Mouse (Mus musculus) liver, embryonic 11.5 days (tissue): ENCODE data around the gene Clec4a3. TPM values are rescaled to one million over a fixed set of nuclear protein-coding genes. Genes with fewer than 3 reads are reported as not detected.

Experiments used
- ATAC-seq: fragments of 200-750 bp; cut with Nextera tagmentation; replicated peaks from 2 replicates; pipeline ENCODE4 v1.8.0; 2017; ENCODE audit warnings: moderate number of reproducible peaks, mild to moderate bottlenecking, moderate TSS enrichment, moderate library complexity; ENCODE audit not compliant: low FRiP score
- DNase-seq: peaks from one replicate; pipeline ENCODE4 v3.0.0-alpha.2; 2017; ENCODE audit warnings: low spot score
- H3K27ac ChIP-seq: fragments of 300-500 bp; sonication (generic); 2 replicates; pipeline ENCODE4 v1.5.1; 2014; ENCODE audit warnings: mild to moderate bottlenecking, low read depth, low read length, control low read depth
- H3K27me3 ChIP-seq: fragments of 300-500 bp; sonication (generic); replicated peaks from 2 replicates; pipeline ENCODE4 v1.6.1; 2014; ENCODE audit warnings: low read length, mixed read lengths; ENCODE audit not compliant: control insufficient read depth, insufficient read depth
- H3K36me3 ChIP-seq: fragments of 300-500 bp; sonication (generic); 2 replicates; pipeline ENCODE4 v1.6.1; 2014; ENCODE audit warnings: mild to moderate bottlenecking, low read length, moderate library complexity, mixed read lengths; ENCODE audit not compliant: control insufficient read depth, insufficient read depth
- H3K4me1 ChIP-seq: fragments of 300-500 bp; sonication (generic); replicated peaks from 2 replicates; pipeline ENCODE4 v1.6.1; 2014; ENCODE audit warnings: low read length, mixed read lengths; ENCODE audit not compliant: control insufficient read depth, insufficient read depth
- H3K4me2 ChIP-seq: fragments of 300-500 bp; sonication (generic); 2 replicates; pipeline ENCODE4 v1.6.1; 2014; ENCODE audit warnings: mild to moderate bottlenecking, control low read depth, moderate library complexity
- H3K4me3 ChIP-seq: fragments of 300-500 bp; sonication (generic); 2 replicates; pipeline ENCODE4 v1.5.1; 2014; ENCODE audit warnings: low read depth, low read length, control low read depth
- H3K9ac ChIP-seq: fragments of 300-500 bp; sonication (generic); 2 replicates; pipeline ENCODE4 v1.6.1; 2014; ENCODE audit warnings: low read depth, low read length, control low read depth
- H3K9me3 ChIP-seq: fragments of 300-500 bp; sonication (generic); 2 replicates; pipeline ENCODE4 v1.6.1; 2016; ENCODE audit warnings: low read length, inconsistent platforms, mixed read lengths; ENCODE audit not compliant: control insufficient read depth
- WGBS: fragments of 180-500 bp; shearing (Covaris S2); extraction: QIAGEN DNeasy Blood & Tissue Kit; methylation state at CpG from one replicate; pipeline ENCODE4 v1.1.7; 2014; 5-methylcytosine and 5-hydroxymethylcytosine counted together
- polyA plus RNA-seq: library from polyadenylated mRNA; unstranded; fragments of >200 nt; fragmentation: Nextera tagmentation; extraction: Ambion mirVana; gene quantifications from 2 replicates; pipeline ENCODE4 v1.2.1, GENCODE M21; 2014

Gene Clec4a3
- 1.9 and 2.6 TPM in 2 replicates for polyA plus RNA-seq

DNA sequence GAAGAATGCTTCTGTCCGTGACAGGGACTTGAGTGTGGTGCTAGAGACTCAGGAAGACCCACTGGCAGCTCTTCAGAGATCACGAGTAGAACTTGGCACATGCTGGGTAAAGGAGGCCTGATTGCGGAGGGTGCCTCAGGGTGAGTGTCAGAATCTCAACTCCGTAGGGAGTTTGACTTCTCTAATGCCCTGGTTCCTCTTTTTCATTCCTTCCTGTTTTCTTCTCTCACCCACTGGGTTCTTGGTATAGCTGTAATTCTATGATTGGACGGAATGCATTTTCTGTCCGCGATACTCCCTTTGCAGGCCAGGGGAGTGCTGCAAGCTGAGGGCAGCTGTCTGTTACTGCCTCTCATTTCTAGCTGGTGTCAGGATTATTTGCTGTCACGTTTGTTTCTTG lies at the start of gene Clec4a3:
TSS of gene Clec4a3 (plus strand) at position 115 of the 400 bp plus-strand sequence.
- H3K4me2 ChIP-seq: no peak within 1 kb of the TSS
- peak; percentile 20; the same call in 1 of the 2 replicates for ATAC-seq
- 73% methylated on average over 8 of the region's 8 CpGs for WGBS
- H3K27ac ChIP-seq: no peak within 1 kb of the TSS
- H3K4me3 ChIP-seq: no peak within 1 kb of the TSS
- H3K9ac ChIP-seq: no peak within 1 kb of the TSS
- no peak for DNase-seq
- H3K4me1 ChIP-seq: no peaks in the 10 kb centered on the region
- no peaks in the 10 kb centered on the region for H3K27me3 ChIP-seq
- H3K9me3 ChIP-seq: no peaks in the 10 kb centered on the region; the same call in 1 of the 2 replicates
- H3K36me3 ChIP-seq: no peaks in the 10 kb centered on the region

DNA sequence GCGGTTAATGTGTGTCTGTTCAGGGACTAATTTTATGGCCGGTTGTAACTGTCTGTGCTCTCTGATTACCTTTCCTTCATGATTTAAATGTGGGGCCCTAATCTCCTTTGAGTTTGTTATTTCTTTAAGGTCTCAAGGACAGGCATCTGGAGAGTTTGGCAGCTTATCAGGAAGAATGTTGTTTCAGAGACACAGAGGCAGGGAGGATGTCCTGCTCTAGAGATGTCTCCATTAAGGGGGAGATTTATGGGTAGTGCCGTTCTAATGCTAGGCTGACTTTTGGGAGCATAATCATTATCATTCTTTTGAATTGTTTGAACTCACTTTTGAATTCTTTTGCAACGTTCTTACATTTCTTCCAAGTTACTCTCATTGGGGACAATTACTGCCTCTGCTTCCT lies 32.4 kb upstream of the Clec4a3 start:
- no peak; the same call in 1 of the 2 replicates for ATAC-seq
- no peak for DNase-seq
- Histone ChIP-seq H3K4me3 (no peak overlapping the region), H3K9me3 (no peaks in the 10 kb centered on the region), H3K4me2 (no peak overlapping the region), H3K27me3 (no peaks in the 10 kb centered on the region), H3K27ac (no peak overlapping the region), H3K4me1 (no peaks in the 10 kb centered on the region), H3K36me3 (no peaks in the 10 kb centered on the region), H3K9ac (no peak overlapping the region)
- 52% methylated on average over 4 of the region's 4 CpGs for WGBS

DNA sequence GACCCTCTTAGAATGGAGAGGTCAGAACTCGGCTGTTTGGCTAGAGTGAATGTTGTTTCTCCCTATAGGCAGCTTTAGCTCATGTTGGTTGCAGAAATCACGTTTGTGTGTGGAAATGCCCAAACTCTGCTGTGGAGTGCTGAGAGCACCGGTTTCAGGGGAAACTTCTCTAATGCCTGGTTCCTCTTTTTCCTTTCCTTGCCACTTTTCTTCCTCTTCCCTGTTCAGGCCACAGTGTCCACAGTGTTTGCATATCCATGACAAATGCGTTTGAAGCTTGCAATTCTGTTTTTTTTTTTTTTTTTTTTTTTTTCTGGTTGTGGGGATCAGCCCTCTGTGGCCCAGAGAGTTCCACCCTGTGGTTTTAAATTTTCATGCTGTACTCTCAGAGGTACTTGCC lies 30.9 kb upstream of the Clec4a3 start, which contains the start of gene Clec4a1:
TSS of gene Clec4a1 (plus strand) at position 398 of the 400 bp plus-strand sequence.
- Histone ChIP-seq H3K4me3 (no peak within 1 kb of the TSS), H3K27me3 (no peaks in the 10 kb centered on the region), H3K27ac (no peak within 1 kb of the TSS), H3K4me1 (no peaks in the 10 kb centered on the region), H3K9ac (no peak within 1 kb of the TSS), H3K4me2 (no peak within 1 kb of the TSS), H3K9me3 (no peaks in the 10 kb centered on the region), H3K36me3 (no peaks in the 10 kb centered on the region)
- WGBS: 44% methylated on average over 4 of the region's 4 CpGs
- DNase-seq (no peak), ATAC-seq (no peak)

DNA sequence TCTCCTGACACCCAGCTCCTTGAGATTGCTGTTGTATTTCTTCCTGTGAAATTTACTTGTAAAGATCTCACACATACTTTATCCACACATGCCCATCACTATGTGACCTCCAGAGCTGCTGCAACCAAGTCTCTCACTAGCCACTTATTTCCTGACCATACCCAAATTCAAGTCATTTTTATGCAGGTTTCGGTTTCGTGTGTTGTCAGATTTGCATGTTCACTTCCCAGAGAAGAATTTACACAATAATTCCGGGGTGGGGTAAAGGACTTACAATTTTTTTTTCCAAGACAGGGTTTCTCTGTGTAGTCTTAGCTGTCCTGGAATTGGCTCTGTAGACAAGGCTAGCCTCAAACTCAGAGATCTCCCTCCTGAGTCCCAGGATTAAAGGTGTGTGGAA lies 17.5 kb upstream of the Clec4a3 start:
- no peak overlapping the region for H3K9ac ChIP-seq
- no peak for DNase-seq
- no peak for ATAC-seq
- no peak overlapping the region for H3K4me2 ChIP-seq
- 81% methylated on average over 3 of the region's 3 CpGs for WGBS
- H3K9me3 ChIP-seq: no peaks in the 10 kb centered on the region
- H3K4me3 ChIP-seq: no peak overlapping the region
- no peak overlapping the region for H3K27ac ChIP-seq
- H3K36me3 ChIP-seq: no peaks in the 10 kb centered on the region
- no peaks in the 10 kb centered on the region for H3K27me3 ChIP-seq
- H3K4me1 ChIP-seq: no peaks in the 10 kb centered on the region

DNA sequence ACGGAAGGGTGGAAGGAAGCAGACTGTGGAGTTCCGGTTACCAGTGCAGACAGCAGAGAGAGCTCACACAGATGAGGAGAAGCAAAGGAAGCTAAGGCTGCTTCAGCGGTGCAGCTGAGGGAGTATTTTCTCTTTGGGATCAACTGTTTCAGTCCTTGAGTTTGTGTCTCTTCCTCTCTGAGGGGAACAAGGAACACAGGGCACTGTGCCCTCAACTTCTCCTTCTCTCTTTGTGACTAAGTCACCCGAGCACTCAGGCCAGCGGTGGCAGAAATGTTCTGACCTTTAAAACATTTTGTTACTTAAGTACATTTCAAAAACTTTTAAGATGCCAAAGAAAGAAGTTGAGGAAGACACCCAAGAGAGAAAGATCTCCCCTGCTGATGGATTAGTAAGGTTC lies 12.7 kb upstream of the Clec4a3 start:
- ATAC-seq (no peak), DNase-seq (no peak)
- H3K4me3 ChIP-seq: no peak overlapping the region
- H3K9me3 ChIP-seq: no peaks in the 10 kb centered on the region
- H3K4me1 ChIP-seq: no peaks in the 10 kb centered on the region
- no peak overlapping the region for H3K9ac ChIP-seq
- 78% methylated on average over 5 of the region's 5 CpGs for WGBS
- H3K27me3 ChIP-seq: no peaks in the 10 kb centered on the region
- no peaks in the 10 kb centered on the region for H3K36me3 ChIP-seq
- H3K4me2 ChIP-seq: no peak overlapping the region
- H3K27ac ChIP-seq: no peak overlapping the region

DNA sequence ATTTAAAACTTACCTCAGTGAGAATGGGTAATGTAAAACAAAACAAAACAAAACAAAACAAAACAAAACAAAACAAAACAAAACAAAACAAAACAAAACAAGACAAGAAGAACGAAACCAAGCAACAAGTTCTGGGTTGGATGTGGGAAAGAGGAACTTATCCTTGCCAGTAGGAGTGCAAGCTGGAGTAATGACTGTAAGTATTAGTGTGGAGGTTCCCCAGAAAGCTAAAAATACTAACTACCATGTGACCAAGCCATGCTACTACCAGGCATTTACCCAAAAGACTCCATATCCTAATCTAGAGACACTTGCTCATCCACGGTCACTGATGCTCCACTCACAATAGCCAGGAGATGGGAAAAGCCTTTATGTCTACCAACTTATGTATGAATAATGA lies 5.6 kb upstream of the Clec4a3 start:
- DNase-seq (no peak), ATAC-seq (no peak)
- WGBS: 70% methylated on average over 2 of the region's 2 CpGs
- Histone ChIP-seq H3K4me3 (no peak overlapping the region), H3K9me3 (no peaks in the 10 kb centered on the region; the same call in 1 of the 2 replicates), H3K27me3 (no peaks in the 10 kb centered on the region), H3K9ac (no peak overlapping the region), H3K36me3 (no peaks in the 10 kb centered on the region), H3K4me2 (no peak overlapping the region), H3K4me1 (no peaks in the 10 kb centered on the region), H3K27ac (no peak overlapping the region)

DNA sequence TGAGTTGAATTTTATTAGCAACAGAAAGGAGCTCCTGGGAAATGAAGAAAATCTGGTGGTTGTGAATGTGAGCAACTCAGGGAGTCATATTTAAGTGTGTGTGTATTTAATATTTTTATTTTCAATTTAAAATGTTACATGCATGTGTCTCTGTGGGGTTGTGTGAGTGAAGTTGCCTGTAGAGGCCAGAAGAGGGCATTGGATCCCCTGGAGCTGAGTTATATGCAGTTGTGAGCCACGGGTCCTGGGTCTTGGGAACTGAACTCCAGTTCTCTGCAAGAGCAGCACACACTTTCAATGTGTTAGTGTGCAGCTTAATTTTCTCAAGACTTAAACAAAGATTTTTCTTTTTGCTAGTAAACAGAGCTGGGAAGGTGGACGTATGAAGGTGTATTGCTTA lies 12.2 kb downstream of the Clec4a3 start:
- no peak overlapping the region for H3K4me3 ChIP-seq
- H3K36me3 ChIP-seq: no peaks in the 10 kb centered on the region
- H3K9ac ChIP-seq: no peak overlapping the region
- H3K27me3 ChIP-seq: no peaks in the 10 kb centered on the region
- DNase-seq (no peak), ATAC-seq (no peak)
- WGBS: 64% methylated on average over 2 of the region's 2 CpGs
- H3K9me3 ChIP-seq: no peaks in the 10 kb centered on the region; the same call in 1 of the 2 replicates
- no peak overlapping the region for H3K27ac ChIP-seq
- H3K4me2 ChIP-seq: no peak overlapping the region
- no peaks in the 10 kb centered on the region for H3K4me1 ChIP-seq

DNA sequence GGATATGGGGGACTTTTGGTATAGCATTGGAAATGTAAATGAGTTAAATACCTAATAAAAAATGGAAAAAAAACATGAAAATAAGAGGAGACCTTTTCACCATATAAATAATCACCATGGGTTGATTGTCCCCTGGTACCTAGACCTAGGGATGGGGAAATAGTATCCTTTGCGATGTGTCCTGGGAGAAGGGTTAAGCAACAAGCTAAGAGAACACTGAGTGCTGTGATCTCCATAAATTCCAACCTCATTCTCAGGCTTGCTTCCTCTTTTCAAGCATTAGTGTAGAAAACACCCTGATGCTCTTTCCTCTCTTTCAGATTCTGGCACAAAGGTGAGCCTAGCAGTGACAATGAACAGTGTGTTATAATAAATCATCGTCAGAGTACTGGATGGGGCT lies 16.7 kb downstream of the Clec4a3 start:
- Histone ChIP-seq H3K9ac (no peak overlapping the region), H3K9me3 (no peaks in the 10 kb centered on the region; the same call in 1 of the 2 replicates), H3K27ac (no peak overlapping the region), H3K36me3 (no peaks in the 10 kb centered on the region), H3K4me1 (no peaks in the 10 kb centered on the region), H3K4me3 (no peak overlapping the region), H3K27me3 (no peaks in the 10 kb centered on the region), H3K4me2 (no peak overlapping the region)
- DNase-seq: no peak
- ATAC-seq: no peak
- 82% methylated on average over 2 of the region's 2 CpGs for WGBS

DNA sequence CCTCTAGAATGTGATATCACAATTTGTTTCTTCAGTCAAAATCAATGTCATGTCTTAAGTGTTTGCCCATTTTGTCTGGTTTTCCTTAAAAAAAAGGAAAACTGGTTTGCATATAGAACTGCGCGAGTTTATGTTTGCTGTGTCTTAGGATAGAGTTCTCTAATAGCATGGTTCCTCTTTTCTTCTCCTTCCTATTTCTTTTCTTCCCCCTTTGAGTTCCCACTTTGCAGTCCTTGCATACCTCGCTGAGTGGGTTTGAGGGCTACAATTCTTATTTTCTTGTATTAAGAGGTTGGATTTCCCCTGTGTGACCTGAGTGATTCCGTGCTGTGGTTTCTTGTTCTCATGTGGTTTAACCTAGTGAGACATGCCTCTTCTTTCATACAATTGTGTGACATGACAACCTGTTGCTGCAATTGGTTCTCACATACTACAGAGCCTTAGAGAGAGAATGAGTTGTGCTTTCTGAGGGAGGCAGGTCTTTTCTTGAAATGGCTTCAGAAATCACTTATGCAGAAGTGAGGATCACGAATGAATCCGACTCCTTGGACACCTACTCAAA lies 37.6 kb downstream of the Clec4a3 start, which contains the start of gene Clec4a4:
TSS of gene Clec4a4 (plus strand) at position 492 of the 562 bp plus-strand sequence.
- WGBS: 80% methylated on average over 6 of the region's 6 CpGs
- Histone ChIP-seq H3K4me1 (no peaks in the 10 kb centered on the region), H3K27me3 (no peaks in the 10 kb centered on the region), H3K36me3 (no peaks in the 10 kb centered on the region), H3K4me2 (no peak within 1 kb of the TSS), H3K9me3 (no peaks in the 10 kb centered on the region), H3K9ac (no peak within 1 kb of the TSS), H3K27ac (no peak within 1 kb of the TSS), H3K4me3 (no peak within 1 kb of the TSS)
- no peak for ATAC-seq
- DNase-seq: no peak
